Mouse (Mus musculus) small intestine, adult 2 months (tissue): ENCODE measurements around the gene Slc41a3. TPM values are rescaled to one million over a fixed set of nuclear protein-coding genes. Genes with fewer than 3 reads are reported as not detected.
"Not testable (repeated sequence)": the region's sequence is repeated elsewhere in the genome, so short reads cannot be mapped to it uniquely, and the experiment has no call there.

Experiments used
- H3K27ac ChIP-seq: fragments of 200-500 bp; 2 replicates; pipeline ENCODE4 v1.5.1; 2012; ENCODE audit warnings: low read depth, low read length, control low read depth, inconsistent platforms; ENCODE audit not compliant: insufficient read depth
- H3K27me3 ChIP-seq: fragments of 200-500 bp; 2 replicates; pipeline ENCODE4 v1.6.1; 2012; ENCODE audit warnings: mild to moderate bottlenecking, moderate library complexity, low read length, inconsistent platforms; ENCODE audit not compliant: control insufficient read depth, insufficient read depth
- H3K36me3 ChIP-seq: fragments of 200-500 bp; 2 replicates; pipeline ENCODE4 v1.6.1; 2012; ENCODE audit warnings: mild to moderate bottlenecking, low read length, control low read depth, inconsistent platforms; ENCODE audit not compliant: control insufficient read depth, insufficient read depth
- H3K4me1 ChIP-seq: fragments of 200-500 bp; 2 replicates; pipeline ENCODE4 v1.6.1; 2012; ENCODE audit warnings: low read length, inconsistent platforms, mixed read lengths; ENCODE audit not compliant: control insufficient read depth, insufficient read depth, insufficient read length
- H3K4me3 ChIP-seq: fragments of 200-500 bp; 2 replicates; pipeline ENCODE4 v1.5.1; 2012; ENCODE audit warnings: low read depth, mild to moderate bottlenecking, control low read depth, inconsistent platforms, low read length, moderate library complexity
- CTCF ChIP-seq: fragments of 200-500 bp; IDR thresholded peaks from 2 replicates; pipeline ENCODE4 v1.5.1; 2012; ENCODE audit warnings: low read depth, mild to moderate bottlenecking, control low read depth, inconsistent platforms, low read length, moderate library complexity, mixed read lengths; ENCODE audit not compliant: insufficient replicate concordance, insufficient read length; ENCODE audit errors: extremely low read depth
- POLR2A ChIP-seq: fragments of 200-500 bp; IDR thresholded peaks from 2 replicates; pipeline ENCODE4 v1.6.1; 2012; ENCODE audit warnings: low read depth, mild to moderate bottlenecking, control low read depth, inconsistent platforms, low read length, moderate library complexity
- WGBS: fragments of 180-500 bp; shearing (Covaris S2); methylation state at CpG from one replicate; pipeline ENCODE4 v1.1.7; 2018; 5-methylcytosine and 5-hydroxymethylcytosine counted together
- polyA plus RNA-seq: library from polyadenylated mRNA; depleted of rRNA; stranded (reverse); fragments of >200 nt; gene quantifications from 2 replicates; pipeline ENCODE4 v1.2.3, GENCODE M21; 2012

Slc41a3 gene
- polyA plus RNA-seq, 1 experiment = 10.7 TPM

GRCm38 (mm10) chr6:90653736-90654135, 49.2 kb downstream of the Slc41a3 start:
- H3K36me3 ChIP-seq = no peaks in the 10 kb centered on the region
- TF ChIP-seq CTCF = peak; percentile 66; the same call in 1 of the 2 replicates
- no peak for TF ChIP-seq POLR2A
- WGBS = 36% methylated on average over 2 of the region's 2 CpGs
- no peak overlapping the region for H3K27ac ChIP-seq
- H3K27me3 ChIP-seq = no peaks in the 10 kb centered on the region
- no peak overlapping the region for H3K4me3 ChIP-seq
- no peaks in the 10 kb centered on the region for H3K4me1 ChIP-seq

- not testable (repeated sequence) for H3K27me3 ChIP-seq, H3K4me3 ChIP-seq, H3K4me1 ChIP-seq, H3K27ac ChIP-seq, H3K36me3 ChIP-seq
- 70% methylated on average over 2 of the region's 2 CpGs for WGBS
Measured at GRCm38 (mm10) chr6:90656344-90656850, 51.9 kb downstream of the Slc41a3 start.

GRCm38 (mm10) chr6:90659913-90660312, 55.4 kb downstream of the Slc41a3 start:
- 65% methylated on average over 2 of the region's 2 CpGs for WGBS
- H3K4me1 ChIP-seq = no peaks in the 10 kb centered on the region
- no peak for TF ChIP-seq POLR2A
- TF ChIP-seq CTCF = no peak

DNA sequence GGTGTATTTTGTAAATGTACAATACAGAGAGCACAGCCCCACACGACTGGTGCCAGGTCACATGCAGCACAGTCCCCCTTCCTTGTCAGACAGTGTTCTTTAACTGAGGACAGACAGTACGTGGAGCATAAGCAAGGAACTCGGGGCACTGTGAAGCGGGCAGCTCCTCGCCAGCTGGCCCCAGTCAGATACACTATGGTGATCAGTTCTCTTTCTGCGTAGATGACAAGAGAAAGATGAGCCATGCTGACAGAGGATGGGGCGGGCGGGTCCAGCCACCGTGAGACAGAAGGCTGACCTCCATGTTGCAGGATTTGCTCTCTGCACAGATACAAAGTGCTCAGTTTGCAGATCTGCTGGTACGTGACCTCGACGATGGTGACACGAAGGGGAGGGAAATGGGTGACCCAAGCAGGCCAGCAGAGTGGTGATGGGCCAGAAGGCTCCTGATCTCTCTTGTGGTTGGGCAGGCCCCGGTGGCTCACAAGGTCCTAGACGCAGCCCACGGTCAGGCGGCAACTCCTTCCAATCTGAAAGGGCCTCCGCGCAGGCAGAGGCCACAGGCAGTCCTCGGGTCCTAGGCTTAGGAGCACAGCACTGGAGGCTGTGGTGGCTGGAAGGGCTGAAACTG, 56.0 kb downstream of the Slc41a3 start:
- no peaks in the 10 kb centered on the region for H3K4me1 ChIP-seq
- TF ChIP-seq CTCF = no peak
- no peak for TF ChIP-seq POLR2A
- H3K4me3 ChIP-seq = no peak overlapping the region
- no peak overlapping the region for H3K27ac ChIP-seq
- no peaks in the 10 kb centered on the region for H3K27me3 ChIP-seq
- peaks cover 3% of the 10 kb centered on the region; the same call in 1 of the 2 replicates for H3K36me3 ChIP-seq
- 91% methylated on average over 20 of the region's 20 CpGs for WGBS

More at GRCm38 (mm10) chr6:90659913-90660312, 55.4 kb downstream of the Slc41a3 start:
- H3K27me3 ChIP-seq = no peaks in the 10 kb centered on the region
- H3K4me3 ChIP-seq = no peak overlapping the region
- H3K36me3 ChIP-seq = no peaks in the 10 kb centered on the region
- H3K27ac ChIP-seq = no peak overlapping the region

GRCm38 (mm10) chr6:90661029-90661399, 56.5 kb downstream of the Slc41a3 start:
- Histone ChIP-seq H3K4me3 (no peak overlapping the region), H3K4me1 (no peaks in the 10 kb centered on the region), H3K27ac (no peak overlapping the region), H3K27me3 (no peaks in the 10 kb centered on the region), H3K36me3 (peaks cover 4% of the 10 kb centered on the region; the same call in 1 of the 2 replicates)
- 87% methylated on average over 11 of the region's 11 CpGs for WGBS
- TF ChIP-seq POLR2A (no peak), CTCF (no peak)

DNA sequence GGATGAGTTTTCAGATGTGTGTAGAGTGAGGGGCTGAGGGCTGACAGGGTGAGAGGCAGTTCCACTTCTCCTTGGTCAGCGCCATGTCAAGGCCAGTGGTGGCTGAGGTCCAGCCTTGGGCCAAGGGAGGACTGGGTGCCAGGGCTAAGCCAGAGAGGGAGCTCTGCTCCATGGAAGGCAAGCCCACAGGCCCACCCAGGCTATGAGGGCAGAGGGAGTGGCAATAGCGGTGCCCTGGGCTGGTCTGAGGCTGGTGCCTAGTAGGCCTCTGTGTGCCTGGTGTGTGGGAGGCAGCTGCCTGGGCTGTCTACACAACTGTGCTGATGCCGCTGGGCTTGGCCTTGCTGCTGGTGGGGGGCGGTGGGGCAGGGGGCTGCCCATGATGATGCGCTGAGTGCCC, 57.6 kb downstream of the Slc41a3 start:
- no peaks in the 10 kb centered on the region for H3K27me3 ChIP-seq
- H3K36me3 ChIP-seq = peaks cover 5% of the 10 kb centered on the region; the same call in 1 of the 2 replicates
- H3K4me3 ChIP-seq = no peak overlapping the region
- over 99% methylated on average over 5 of the region's 5 CpGs for WGBS
- no peak overlapping the region for H3K27ac ChIP-seq
- no peak for TF ChIP-seq CTCF
- H3K4me1 ChIP-seq = no peaks in the 10 kb centered on the region

GRCm38 (mm10) chr6:90663736-90664135, 59.2 kb downstream of the Slc41a3 start:
- Histone ChIP-seq H3K27me3 (no peaks in the 10 kb centered on the region), H3K36me3 (peaks cover 7% of the 10 kb centered on the region), H3K4me3 (no peak overlapping the region), H3K4me1 (no peaks in the 10 kb centered on the region), H3K27ac (no peak overlapping the region)
- TF ChIP-seq CTCF (no peak), POLR2A (no peak)
- WGBS = 84% methylated on average over 11 of the region's 11 CpGs

DNA sequence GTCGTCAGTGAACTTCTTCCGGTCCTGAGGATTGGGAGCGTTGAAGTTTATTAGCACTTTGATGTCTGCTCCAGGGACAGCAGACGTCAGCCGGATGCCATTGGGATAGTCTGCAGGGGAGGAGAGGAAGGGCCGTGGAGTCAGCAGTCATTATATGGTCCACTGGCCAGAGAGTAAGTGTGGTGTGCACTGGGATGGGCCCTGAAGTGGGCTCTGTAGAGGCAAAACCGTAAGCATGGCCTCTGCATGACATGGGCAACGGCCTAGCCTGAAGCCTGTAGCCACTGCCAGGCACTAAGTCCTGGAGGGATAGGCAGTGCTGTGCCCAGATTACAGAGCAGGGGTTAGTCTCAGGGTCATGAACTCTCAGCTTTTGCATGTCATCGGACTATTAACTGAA, 64.2 kb downstream of the Slc41a3 start:
- no peaks in the 10 kb centered on the region for H3K27me3 ChIP-seq
- no peak for TF ChIP-seq CTCF
- TF ChIP-seq POLR2A = no peak
- no peak overlapping the region for H3K4me3 ChIP-seq
- peaks cover 12% of the 10 kb centered on the region for H3K36me3 ChIP-seq
- H3K4me1 ChIP-seq = 0 out of 2 replicates have a peak, but pooled peaks cover 3% of the 10 kb centered on the region
- WGBS = 93% methylated on average over 9 of the region's 9 CpGs
- H3K27ac ChIP-seq = no peak overlapping the region
